Mouse (Mus musculus) right cerebral cortex, adult 2 months (tissue): ENCODE measurements around the gene Ubl5.
A peak's percentile ranks its signal among the peaks of the same experiment; 100 is the strongest.
"Not testable (repeated sequence)": the region's sequence is repeated elsewhere in the genome, so short reads cannot be mapped to it uniquely, and the experiment has no call there.

Experiments used
- DNase-seq, 2 experiments: peaks; one replicate each; pipeline ENCODE4 v3.0.0; 2021 to 2022; ENCODE audit warnings: low spot score in 2 of 2

Ubl5 gene

DNA sequence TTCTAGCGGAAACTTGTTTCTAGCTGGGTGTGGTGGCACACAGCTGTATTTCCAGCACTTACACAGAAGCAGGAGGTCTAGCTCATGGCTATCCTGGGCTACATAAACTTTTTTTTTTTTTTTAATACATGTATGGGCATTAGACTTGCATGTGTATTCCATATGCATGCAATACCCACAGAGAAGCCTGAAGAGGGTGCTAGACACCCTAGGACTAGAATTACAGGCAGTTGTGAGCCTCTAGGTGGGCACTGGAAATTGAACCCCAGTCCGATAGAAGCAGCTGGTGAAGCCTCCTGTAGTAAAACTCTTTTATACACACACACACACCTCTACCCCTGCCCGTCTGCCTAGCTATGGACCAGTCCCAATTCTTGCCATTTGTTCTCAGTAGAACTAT, 11.2 kb downstream of the Ubl5 start:
- no peak for DNase-seq

DNA sequence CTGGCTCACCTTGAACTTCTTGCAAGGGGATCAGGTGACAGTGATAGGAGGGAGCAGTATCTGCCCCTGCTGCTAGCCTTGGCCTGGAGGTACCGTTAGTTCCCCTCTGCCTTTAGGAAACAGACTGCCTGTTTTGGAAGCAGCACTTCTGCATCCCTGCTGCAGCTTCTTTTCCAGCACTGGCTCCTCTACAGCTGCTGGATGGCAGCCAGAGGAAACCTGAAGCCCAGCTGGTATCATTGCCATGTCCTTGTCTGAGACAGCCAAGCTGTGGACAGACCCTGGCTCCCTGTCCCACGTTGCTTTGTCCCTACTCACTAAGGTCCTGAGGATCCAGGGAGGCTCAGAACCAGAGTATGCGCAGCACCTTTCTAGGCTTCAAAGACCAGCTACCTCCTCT, 14.9 kb downstream of the Ubl5 start:
- no peak for DNase-seq

DNA sequence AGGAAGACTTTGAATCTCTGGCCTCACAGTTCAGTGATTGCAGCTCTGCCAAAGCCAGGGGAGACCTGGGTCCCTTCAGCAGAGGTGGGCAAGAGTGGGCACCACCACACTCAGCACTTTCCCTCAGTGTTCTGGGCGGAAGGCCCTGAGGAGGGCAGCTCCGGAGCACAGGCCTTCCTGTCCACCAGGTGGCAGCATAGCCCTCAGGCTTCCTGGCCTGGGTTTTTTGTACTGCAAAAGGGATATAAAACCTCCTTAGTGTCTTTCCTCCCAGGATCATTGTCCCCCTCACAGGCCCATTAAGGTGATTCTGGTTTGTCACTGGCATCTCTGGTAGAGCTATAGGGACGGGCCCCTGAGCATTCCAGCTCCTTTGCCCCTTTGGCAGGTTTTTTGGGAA, 19.6 kb downstream of the Ubl5 start:
- DNase-seq, result peak; percentile 87 to 88

DNA sequence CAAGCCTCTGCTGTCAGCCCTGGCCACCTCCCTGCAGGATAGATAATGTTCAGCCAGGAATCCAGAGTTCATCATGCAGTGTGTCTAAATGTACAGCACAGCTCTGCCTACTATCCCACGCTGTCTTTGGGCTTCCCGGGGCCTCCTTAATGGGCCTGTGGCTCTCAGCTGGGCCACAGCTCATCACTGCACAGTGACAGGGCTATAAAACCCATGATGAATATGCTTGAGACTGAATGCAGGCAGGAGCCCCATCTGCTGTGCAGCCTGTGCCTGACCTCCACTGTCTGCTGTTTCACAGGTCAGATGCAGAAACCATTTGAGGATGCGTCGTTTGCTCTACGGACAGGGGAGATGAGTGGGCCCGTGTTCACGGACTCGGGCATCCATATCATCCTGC, 20.2 kb downstream of the Ubl5 start:
- no peak for DNase-seq

DNA sequence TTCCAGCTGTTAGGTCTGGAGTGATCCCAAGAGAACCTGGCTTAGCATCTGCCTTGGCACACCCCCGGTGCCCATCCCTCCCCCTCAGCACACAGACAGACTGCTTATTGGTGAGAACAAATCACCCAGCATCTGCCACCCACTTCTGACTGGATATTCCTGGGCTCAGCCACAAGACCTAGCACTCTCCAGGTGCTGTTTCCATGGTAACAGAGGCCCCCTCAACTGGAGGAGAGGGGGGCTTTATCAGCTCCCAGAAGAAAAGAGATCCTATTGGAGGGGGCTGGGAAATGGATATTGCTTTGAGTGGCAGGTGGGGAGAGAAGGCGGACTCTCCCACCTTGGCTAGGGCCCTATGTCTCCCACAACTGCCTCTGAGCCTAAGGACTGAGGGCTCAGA, 21.3 kb downstream of the Ubl5 start:
- peak; percentile 78 to 81 for DNase-seq

DNA sequence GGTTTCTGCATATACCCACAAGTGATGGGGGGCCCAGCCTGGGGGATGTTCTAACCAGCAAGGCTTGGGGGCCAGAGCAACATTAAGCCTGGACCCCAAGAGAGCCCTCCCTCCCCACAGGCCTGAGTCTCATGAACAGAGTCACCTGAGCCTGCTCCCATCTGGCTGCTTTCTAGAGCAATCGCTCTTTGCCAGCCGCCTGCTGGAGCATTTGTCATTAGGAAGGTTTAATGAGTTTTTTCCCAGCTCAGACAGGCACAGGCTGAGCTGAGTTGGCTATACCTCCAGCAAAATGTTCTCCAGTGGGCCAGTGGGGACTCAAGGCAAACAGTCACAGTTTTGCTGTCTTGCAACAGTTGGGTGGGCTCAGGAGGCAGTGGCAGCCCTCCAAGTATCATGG, 21.7 kb downstream of the Ubl5 start:
- peak; percentile 57 to 66 for DNase-seq

DNA sequence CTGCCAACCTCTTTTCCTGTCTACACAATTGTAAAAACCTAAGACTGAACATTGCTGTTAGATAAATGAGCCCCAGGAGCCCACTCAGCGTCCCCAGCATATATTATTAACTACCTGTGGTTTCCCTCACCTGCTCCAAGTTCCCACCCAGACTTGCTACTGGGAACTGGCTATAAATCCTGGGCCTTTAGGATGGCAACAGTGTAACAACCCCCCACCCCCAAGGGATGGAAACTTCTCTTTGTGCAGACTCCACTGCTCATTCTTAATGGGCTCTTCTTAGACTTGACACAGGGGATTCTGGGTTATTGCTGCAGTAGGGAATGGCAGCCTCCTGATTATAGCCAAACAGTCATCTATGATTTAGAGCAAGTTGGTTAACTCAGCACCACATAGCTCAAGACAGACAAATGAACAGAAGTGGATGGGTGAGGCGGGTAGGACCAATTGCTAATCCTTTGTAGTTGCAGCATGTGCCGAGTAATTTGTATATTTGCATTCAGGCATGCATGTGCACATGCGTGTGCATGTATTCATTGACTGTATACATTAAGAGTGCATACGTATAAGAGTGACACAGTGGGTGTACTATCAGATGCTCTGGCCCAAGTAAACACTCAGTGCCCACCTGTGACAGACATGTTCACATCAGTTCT, 22.4 kb downstream of the Ubl5 start:
- no peak for DNase-seq

DNA sequence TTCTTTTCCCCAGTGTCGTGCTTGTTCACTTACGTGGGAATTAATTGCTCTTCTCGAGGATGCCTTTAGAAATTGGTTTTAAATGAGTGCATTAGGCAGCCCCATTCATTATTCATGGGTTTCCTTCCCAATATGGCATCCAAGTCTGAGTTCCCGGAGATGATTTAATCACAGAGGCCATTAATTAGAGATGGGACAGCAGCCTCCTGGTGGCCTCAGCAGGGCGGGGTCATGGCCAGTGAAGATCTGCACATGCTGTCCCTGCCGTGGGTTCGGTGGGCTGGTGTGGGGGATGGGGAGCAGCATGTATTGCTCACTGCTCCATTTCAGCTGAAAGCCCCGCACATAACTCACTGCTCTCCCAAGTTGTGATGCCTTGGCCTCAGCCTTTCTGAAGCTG, 23.2 kb downstream of the Ubl5 start:
- no peak for DNase-seq

DNA sequence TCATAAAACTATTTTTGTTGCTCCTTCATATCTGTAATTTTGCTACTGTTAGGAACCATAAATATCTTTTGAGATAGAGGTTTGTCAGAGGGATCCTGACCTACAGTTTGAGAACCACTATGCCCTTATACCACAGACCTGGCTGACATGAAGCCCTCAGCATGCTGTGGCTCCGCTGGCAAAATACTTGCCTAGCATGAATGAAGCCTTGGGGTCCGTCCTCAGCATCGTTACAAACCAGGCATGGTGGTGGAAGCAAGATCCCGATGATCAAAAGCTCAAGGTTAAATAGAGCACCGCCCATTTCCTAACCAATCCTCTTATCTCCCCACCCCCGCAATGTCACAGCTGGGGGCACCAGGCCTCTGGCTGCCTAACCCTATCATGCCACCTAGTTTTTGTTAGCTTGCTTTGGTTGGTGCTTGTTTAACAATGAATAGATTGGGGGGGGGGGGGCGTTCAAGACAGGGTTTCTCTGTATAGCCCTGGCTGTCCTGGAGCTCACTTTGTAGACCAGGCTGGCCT, 23.9 kb downstream of the Ubl5 start:
- no peak for DNase-seq

DNA sequence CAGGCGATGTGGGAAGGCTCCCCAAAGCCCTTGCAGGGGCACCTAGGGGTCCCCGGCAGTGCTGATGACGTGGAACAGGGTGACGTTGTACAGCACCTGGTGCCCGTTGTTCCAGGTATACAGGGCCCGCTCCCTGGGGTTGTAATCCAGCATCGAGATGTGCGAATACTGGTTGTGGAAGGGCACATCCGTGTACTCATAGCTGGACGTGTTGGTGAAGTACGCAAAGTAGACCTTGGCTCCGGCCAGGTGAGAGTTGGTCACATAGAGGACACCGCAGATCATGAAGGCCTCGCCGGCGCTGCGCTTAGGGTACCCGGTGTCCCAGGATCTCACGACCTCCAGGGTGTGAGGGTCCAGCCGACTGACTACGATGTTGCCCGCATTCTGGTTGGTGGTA, 25.4 kb downstream of the Ubl5 start:
- no peak for DNase-seq

DNA sequence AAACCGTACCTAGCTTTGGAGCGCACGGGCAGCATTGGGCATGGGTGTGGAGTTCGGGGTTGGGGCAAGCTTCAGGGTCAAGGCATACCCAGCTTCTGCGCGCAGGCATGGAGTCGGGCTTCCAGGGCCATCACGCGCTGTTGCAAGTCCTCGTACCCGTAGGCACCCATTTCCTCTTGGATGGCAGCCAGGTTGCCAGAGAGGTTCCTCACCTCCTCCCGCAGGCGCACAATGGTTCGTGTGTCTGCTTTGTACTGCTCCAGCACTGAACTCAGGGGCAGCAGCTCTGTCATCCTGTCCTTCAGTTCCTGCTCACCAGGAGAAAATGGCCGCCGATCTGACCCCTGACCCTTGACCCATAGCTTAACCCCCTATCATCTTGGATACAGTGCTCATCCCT, 29.4 kb downstream of the Ubl5 start:
- DNase-seq, result no peak

DNA sequence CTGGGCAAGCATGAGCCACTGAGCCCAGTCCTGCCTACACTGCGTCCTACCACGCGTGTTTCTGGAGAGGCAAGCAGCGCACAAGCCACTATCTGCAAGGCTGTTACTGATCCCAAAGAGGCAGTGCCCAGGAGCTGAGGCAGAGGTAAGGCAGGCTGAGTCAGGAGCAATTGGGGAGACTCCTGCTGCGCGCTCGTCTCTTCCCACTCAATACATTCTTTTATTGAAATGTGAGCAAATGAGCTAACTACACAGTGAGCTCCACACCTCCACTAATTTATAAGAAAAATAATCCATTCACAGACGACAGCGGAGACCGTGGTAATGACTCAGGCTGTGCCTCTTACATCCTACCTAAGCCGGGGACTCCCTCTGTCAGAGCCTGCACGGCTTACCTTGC, 35.2 kb downstream of the Ubl5 start:
- DNase-seq, result no peak

DNA sequence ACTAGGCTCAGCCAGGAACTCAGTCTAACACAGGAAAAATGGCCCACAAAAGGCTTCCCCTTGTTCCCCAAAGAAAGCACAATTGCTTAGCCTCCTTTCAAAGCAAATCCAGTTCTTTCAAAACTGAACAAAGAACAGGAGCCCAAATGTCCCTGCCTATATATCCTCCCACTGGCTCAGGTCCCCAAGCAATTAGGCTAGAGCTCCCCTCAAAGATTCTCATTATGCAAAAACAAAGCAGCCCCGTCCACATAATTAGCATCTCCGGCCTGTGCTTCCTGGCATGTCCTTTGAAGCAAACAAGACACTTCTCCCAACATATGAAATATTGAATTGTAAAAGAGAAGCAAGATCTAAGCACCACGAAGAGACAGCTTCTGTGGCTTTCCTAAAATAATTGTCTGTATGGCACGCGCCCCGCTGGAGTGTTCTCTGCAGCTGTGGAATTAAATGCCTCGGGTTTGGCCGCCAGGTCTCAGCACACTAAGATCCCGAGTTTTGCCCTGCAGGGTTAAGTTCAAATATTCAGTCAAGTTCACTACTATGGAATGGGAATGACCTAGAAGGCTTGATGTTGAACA, 37.8 kb downstream of the Ubl5 start:
- DNase-seq, result no peak

DNA sequence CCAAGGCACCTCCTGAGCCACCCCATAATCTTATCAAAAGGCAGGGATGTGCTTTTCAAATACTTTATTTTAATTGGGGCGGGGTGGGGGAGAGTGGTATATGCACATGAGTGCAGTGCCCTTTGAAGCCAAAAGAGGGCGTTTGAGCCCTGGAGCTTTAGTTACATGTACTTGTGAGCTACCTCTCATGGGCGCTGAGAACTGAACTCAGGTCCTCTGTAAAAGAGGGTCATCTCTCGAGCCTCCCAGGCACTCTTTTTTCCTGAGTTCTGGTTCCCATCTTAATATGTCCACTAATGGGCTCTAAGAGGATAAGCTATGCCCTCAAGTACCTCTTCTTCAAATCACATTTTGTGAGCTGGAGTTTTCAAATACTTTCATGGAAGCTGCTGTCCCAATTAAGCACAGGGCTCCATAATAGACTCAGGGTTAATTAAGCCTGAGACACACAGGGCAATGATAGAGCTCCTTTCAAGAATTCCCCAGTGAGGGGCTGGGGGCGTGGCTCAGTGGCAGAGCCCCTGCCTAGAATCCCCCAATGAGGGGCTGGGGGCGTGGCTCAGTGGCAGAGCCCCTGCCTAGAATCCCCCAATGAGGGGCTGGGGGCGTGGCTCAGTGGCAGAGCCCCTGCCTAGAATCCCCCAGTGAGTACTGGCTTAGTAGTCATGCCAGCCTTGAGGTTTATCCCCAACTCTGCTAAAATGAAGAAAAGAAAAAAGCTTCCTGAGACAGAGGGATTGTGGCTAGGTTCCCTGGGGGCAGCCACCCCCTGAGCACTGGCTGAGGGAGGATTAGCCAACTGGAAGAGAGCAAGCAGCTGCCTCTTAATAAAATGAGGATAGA, 39.1 kb downstream of the Ubl5 start:
- DNase-seq, result no peak

DNA sequence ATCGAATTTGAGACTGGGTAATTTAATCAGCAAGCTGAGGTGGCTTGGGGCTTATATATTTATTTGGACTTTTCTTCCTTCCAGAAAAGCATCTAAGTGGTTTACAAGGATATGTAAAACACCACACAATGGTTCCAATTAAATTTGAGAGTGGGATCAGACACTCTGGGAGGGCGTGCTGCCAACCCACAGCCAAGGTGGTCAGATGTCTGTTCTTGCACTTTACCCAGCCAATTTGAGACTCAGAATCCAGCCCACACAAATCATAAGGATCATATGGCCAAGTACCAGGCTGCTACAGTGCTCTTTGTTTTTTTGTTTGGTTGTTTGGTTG, 39.7 kb downstream of the Ubl5 start:
- DNase-seq, result peak in 1 of 2 experiments; percentile 67

DNA sequence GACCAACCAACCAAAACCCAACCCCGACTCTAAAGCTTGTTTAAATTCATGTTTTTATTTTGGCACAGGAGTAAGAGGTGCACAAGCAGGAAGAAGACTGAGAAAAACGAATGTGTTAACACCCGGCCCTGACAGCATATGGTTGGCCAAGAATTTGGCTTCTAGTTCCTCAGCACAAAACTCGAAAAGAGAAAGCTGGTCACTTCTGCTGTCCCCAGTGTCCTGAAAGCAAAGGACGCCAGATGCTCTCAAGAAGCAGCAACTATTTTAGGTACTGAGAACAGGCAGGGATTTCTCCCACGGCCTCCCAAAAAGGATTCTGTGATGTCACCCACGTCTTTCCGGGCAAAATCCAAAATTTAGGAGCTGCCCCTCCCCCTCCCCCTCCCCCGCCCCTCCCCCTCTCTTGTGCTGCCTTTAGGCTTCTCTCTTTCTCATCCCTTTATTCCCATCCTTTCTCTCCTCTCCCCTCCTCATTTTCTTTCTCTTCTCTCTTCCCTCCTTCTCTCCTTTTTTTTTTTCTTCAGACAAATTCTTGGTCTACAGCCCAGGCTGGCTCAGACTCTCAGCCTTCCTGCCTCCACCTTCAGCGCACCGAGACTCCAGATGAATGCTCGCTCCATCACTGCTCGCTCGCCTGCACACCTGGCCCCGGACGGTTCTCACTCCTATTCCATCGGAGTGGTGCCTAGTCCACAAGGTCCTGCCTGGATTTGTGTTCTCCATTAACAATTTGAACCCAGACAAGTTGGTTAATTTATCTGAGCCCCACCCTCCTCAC, 42.6 kb downstream of the Ubl5 start:
- DNase-seq, result peak; percentile 68 to 74

DNA sequence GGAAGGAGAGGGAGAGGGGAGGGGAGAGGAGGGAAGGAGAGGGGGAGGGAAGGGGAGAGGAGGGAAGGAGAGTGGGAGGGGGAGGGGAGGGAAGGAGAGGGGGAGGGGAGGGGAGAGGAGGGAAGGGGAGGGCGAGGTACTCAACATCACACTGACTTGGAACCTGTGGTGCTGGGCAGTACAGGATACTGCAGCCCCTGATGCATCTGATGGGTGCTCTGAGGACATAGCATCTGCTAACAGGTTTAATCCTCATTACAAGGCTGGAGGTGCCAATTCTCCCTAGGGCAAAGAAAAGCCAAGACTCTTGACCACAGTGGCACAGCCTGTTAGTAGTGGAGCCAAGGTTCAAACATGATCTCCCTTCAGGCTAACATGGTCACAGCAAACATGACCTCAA, 46.7 kb downstream of the Ubl5 start:
- DNase-seq, result no peak

DNA sequence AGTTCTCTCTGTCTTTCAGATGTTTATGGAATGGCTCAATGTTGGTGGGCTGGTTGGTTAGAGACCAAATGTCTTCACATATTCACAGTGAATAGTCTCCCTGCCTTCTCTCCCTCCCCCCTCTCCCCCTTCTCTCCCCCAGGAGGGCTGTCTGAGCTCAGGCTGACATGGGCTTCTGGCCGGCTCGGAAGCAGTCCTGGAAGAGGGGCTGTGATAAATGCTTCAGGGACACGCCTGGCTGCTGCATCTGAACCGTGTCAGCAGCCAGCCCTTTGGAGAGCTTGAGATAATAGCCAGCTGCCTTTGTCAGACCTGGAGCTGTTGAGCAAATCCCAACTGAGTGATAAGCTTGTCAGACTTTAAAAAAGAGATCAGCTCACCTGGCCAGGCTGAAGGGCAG, 47.2 kb downstream of the Ubl5 start:
- DNase-seq, result no peak

DNA sequence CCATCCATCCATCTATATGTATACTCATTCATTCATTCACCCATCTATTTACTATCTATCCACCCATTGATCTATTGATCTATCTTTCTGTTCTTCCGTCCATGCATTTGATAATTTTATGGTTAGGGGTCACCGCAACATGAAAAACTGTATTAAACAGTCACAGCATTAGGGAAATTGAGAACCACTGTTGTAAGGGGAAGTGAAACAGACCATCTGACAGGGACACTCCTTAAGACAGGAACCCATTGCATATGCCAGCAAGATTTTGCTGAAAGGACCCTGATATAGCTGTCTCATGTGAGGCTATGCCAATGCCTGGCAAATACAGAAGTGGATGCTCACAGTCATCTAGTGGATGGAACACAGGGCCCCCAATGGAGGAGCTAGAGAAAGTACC, 47.8 kb downstream of the Ubl5 start:
- not testable (repeated sequence) for DNase-seq

DNA sequence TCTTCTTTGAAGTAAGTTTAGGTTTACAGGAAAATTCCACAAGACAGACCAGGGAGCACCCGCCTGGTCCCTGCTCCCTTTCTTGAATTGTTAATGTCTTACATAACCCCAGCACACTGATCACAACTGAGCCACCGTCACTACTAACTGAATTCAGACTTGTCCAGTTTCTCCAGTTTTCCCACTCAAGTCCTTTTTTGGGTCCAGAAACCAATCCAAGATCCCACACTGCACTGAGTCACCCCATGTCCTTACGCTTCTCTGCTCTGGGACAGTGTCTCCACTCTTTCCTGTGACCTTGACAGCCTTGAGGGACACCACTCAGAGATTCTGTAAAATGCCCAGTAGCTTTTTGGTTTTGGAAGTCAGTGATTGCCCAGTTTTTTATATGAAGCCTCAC, 50.2 kb downstream of the Ubl5 start:
- DNase-seq, result no peak

DNA sequence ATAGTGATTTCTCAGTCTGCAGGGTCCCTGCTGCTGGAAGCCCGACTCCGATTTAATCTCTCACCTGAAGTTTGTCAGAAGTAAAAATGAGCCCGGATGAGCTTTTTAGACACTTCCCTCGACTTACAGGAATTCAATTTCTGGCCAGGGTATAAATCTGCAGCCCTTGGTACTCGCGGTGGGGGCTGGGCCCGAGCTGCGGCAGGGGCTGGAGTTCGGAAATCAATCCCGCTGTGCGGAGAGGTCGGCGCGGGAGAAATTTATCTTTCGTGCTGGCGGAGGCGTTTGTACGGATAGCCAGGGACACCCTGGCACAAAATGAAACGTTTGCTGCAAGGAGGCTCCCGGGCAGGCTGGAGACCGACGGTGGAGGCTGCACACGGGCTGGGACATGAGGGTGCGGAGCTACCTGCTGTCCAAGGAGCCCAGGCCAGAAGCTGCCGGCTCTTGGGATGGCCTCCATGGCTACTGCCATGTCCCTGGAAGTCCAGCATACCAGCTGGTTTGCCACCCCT, 52.1 kb downstream of the Ubl5 start:
- DNase-seq, result no peak

DNA sequence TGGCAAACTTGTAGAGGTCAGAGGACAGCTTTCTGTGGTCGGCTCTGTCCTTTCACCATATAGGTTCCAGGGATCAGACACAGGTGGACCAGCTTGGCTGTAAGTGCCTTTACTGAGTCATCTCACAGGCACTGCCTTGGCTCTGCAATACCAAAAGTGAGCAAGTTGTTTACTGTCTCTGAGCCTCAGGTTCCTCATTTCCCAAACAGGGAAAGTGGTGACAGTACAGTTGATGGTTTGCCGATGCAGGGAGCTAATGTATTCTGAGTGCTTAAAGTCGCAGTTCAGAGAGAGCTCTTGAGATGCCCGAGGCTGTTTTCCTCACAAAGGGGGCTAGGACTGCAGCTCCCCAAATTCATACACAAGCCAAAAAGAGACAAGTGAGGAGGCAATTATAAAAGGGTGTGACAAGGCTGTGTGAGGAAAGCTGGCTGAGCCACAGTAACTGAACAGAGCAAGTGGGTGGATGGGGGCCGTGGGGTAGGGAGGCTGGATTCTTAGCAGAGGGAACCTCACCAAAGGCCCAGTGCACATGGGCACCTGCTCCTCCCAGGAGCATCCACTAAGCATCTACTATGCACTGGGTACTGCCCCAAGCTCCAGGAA, 53.5 kb downstream of the Ubl5 start:
- DNase-seq, result no peak
